Mouse (Mus musculus): ENCODE results near the gene Ric8b. TPM values are rescaled to one million over a fixed set of nuclear protein-coding genes. Genes with fewer than 3 reads are reported as not detected.

The Ric8b gene
- polyA plus RNA-seq, 1 experiment from 2014 or later = 8.5 TPM

DNA sequence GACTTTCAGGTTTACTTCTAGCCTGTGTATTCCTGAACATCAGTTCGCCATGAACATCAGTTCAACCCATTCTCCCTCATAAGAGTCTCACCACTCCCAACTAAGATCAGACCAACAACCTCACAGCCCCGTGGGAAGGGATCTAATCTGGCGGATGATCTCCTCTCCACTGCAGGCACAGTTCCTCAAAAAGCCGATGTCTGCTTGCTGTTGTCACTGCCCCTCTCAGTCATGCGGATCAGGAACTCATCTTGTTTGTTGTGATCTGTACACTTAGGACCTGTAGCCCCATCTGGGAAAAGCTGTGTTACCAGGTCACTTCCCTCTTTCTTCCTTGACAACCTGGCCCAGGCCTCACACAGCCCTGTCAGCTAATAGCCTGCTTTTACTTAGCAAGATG, 45.7 kb downstream of the Ric8b start:
- no peaks in the 10 kb centered on the region for H3K36me3 ChIP-seq (ENCODE audit: inconsistent target)
- 88% methylated on average over 5 of the region's 5 CpGs for WGBS (ENCODE audit: missing documents)
- H3K27ac ChIP-seq = no peak overlapping the region
- no peaks in the 10 kb centered on the region for H3K79me2 ChIP-seq (ENCODE audit: inconsistent target)
- no peak overlapping the region for H3K4me3 ChIP-seq (ENCODE audit: inconsistent target)

DNA sequence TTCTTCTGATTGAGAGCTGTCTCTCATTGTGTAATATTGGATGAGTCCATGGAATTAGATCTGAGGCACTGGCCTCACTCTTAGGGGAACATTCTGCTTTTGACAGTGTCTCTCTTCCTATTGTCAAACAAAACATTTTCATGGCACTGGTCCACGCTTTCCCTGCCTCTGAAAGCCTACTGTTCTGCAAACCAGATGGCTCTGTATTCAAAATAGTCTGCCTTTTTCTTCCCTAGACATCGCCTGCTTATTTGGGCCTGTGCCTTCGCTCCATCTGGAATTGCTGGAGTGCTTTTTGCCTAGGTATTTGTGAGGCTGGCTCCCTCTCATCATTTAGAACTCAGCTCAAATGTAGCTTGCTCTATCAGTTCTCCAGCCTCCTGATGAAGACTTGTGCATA, 46.3 kb downstream of the Ric8b start:
- Histone ChIP-seq H3K4me3 (ENCODE audit: inconsistent target) (no peak overlapping the region), H3K27ac (no peak overlapping the region), H3K79me2 (ENCODE audit: inconsistent target) (no peaks in the 10 kb centered on the region), H3K36me3 (ENCODE audit: inconsistent target) (no peaks in the 10 kb centered on the region)
- 94% methylated on average over 3 of the region's 3 CpGs for WGBS (ENCODE audit: missing documents)

GRCm38 (mm10) chr10:84966542-84966941, 49.1 kb downstream of the Ric8b start:
- Histone ChIP-seq H3K79me2 (ENCODE audit: inconsistent target) (no peaks in the 10 kb centered on the region), H3K36me3 (ENCODE audit: inconsistent target) (peaks cover 11% of the 10 kb centered on the region; the same call in 1 of the 2 replicates), H3K27ac (no peak overlapping the region), H3K4me3 (ENCODE audit: inconsistent target) (no peak overlapping the region)
- WGBS (ENCODE audit: missing documents) = 100% methylated on average over 2 of the region's 2 CpGs

GRCm38 (mm10) chr10:84967645-84968044, 50.2 kb downstream of the Ric8b start:
- no peak overlapping the region for H3K27ac ChIP-seq
- H3K4me3 ChIP-seq (ENCODE audit: inconsistent target) = no peak overlapping the region
- peaks cover 11% of the 10 kb centered on the region; the same call in 1 of the 2 replicates for H3K36me3 ChIP-seq (ENCODE audit: inconsistent target)
- no peaks in the 10 kb centered on the region for H3K79me2 ChIP-seq (ENCODE audit: inconsistent target)
- WGBS (ENCODE audit: missing documents) = 97% methylated on average over 6 of the region's 6 CpGs

DNA sequence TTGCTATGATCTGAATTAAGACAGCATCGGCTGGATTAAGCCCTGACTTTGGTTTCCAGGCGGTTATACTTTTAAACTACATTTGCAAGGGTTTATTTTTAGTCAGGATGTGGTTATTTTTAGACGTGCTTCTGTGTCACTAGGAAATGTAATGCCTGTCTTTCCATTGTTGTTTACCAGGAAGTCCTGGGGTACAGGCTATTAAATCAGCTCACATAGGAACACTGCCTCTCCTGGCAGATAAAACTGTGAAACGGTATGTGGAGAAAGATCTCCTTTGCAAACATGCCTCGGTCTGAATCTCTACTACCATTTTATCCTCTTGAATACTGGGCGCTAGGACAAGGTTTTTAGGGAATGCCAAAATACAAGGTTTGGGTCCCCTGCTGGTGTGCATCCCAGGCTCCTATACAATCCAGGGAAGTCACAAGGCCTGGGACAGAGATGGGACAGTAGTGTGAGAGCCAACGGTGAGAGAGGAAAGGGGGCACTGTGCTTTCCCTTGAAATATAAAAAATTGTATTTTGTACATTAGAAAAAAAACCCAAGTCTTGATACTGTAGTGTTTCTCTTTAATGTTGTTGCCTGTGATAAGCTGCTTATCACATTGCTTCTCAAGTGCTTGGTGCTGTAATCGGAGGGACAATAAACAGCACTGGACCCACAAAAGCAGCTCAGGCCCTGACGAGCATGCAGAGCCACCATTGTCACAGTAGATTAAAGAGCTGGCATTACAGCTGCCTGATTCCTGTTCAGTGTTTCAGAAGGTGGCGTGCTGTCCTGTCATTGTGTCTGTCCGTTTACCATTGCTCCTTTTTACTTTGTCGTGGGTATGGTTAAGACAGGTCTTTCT, 51.7 kb downstream of the Ric8b start:
- no peak overlapping the region for H3K4me3 ChIP-seq (ENCODE audit: inconsistent target)
- 71% methylated on average over 11 of the region's 12 CpGs for WGBS (ENCODE audit: missing documents)
- H3K36me3 ChIP-seq (ENCODE audit: inconsistent target) = peaks cover 11% of the 10 kb centered on the region; the same call in 1 of the 2 replicates
- H3K27ac ChIP-seq = no peak overlapping the region
- no peaks in the 10 kb centered on the region for H3K79me2 ChIP-seq (ENCODE audit: inconsistent target)

DNA sequence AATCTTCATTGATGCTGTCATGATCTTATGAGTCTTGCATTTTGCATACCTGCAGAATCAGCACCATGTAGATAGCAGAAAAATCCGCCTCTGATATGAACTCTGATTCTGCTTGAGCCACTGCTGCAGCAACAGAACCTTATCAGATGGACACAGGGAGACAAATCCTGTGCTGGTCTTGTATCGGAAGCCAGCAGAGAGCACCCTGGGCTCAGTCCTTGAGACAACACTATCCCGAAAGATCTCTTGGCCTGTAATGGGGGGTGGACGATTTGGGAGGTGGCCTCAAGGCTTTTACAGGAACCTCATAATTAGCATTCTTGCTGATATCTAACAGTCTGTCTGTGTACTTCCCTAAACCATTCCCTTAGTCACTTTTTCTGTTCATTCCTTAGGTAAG, 57.8 kb downstream of the Ric8b start:
- WGBS (ENCODE audit: missing documents) = 81% methylated on average over 4 of the region's 4 CpGs
- H3K36me3 ChIP-seq (ENCODE audit: inconsistent target) = peaks cover 11% of the 10 kb centered on the region; the same call in 1 of the 2 replicates
- no peak overlapping the region for H3K27ac ChIP-seq
- no peaks in the 10 kb centered on the region for H3K79me2 ChIP-seq (ENCODE audit: inconsistent target)
- no peak overlapping the region for H3K4me3 ChIP-seq (ENCODE audit: inconsistent target)

DNA sequence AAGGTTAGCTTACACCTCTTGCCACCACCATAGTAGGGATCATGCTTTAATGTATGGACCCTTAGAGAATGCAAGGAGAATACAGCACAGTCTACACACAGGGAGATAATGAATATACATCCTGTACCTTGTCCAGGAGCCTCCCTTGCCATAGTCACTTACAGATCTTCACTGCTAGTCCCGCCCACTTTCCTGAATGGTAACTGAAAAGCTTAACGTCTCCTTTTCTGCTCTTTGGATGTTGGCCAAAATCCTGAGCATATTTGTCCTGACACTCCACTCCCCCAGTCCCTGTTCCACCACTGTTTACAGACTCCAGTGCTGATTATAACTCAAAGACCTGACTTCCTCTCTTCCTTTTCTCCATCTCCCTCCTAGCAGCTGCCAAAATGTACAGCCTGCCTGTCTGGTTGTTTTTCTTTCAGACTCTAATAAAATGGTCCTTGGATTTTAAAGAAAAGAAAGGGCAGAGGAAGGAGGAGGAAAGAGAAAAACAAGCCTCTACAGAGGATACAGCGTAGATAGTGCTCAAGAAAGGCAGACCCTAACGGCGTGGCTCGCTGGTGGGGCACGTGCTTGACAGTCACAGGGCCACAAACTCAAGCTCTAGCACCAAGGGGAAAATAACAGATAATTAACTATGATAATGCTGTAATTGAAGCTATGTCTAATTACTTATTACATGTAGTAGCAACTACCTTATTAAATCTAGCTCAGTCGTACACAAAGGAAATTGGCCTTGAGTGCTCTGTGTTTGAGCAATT, 59.4 kb downstream of the Ric8b start:
- H3K36me3 ChIP-seq (ENCODE audit: inconsistent target) = no peaks in the 10 kb centered on the region
- 86% methylated on average over 8 of the region's 8 CpGs for WGBS (ENCODE audit: missing documents)
- no peak overlapping the region for H3K4me3 ChIP-seq (ENCODE audit: inconsistent target)

GRCm38 (mm10) chr10:84980291-84980690, 62.9 kb downstream of the Ric8b start:
- 93% methylated on average over 5 of the region's 5 CpGs for WGBS (ENCODE audit: missing documents)
- Histone ChIP-seq H3K27ac (no peak overlapping the region), H3K79me2 (ENCODE audit: inconsistent target) (no peaks in the 10 kb centered on the region), H3K4me3 (ENCODE audit: inconsistent target) (no peak overlapping the region), H3K36me3 (ENCODE audit: inconsistent target) (peaks cover 10% of the 10 kb centered on the region; the same call in 1 of the 2 replicates)

More for the DNA sequence above, 59.4 kb downstream of the Ric8b start:
- Histone ChIP-seq H3K27ac (no peak overlapping the region), H3K79me2 (ENCODE audit: inconsistent target) (no peaks in the 10 kb centered on the region)

- H3K36me3 ChIP-seq (ENCODE audit: inconsistent target) = peaks cover 10% of the 10 kb centered on the region; the same call in 1 of the 2 replicates
- no peak overlapping the region for H3K4me3 ChIP-seq (ENCODE audit: inconsistent target)
- no peaks in the 10 kb centered on the region for H3K79me2 ChIP-seq (ENCODE audit: inconsistent target)
- WGBS (ENCODE audit: missing documents) = 88% methylated on average over 1 of the region's 2 CpGs
- no peak overlapping the region for H3K27ac ChIP-seq
Observed at GRCm38 (mm10) chr10:84981441-84981840, 64.0 kb downstream of the Ric8b start.

GRCm38 (mm10) chr10:84982675-84983074, 65.3 kb downstream of the Ric8b start:
- WGBS (ENCODE audit: missing documents) = 99% methylated on average over 6 of the region's 7 CpGs

GRCm38 (mm10) chr10:84985956-84986355, 68.5 kb downstream of the Ric8b start:
- WGBS (ENCODE audit: missing documents) = 86% methylated on average over 9 of the region's 9 CpGs
- no peak overlapping the region for H3K27ac ChIP-seq
- no peak overlapping the region for H3K4me3 ChIP-seq (ENCODE audit: inconsistent target)
- H3K79me2 ChIP-seq (ENCODE audit: inconsistent target) = no peaks in the 10 kb centered on the region
- H3K36me3 ChIP-seq (ENCODE audit: inconsistent target) = peaks cover 10% of the 10 kb centered on the region; the same call in 1 of the 2 replicates

More at GRCm38 (mm10) chr10:84982675-84983074, 65.3 kb downstream of the Ric8b start:
- Histone ChIP-seq H3K27ac (no peak overlapping the region), H3K36me3 (ENCODE audit: inconsistent target) (peaks cover 10% of the 10 kb centered on the region; the same call in 1 of the 2 replicates), H3K4me3 (ENCODE audit: inconsistent target) (no peak overlapping the region), H3K79me2 (ENCODE audit: inconsistent target) (no peaks in the 10 kb centered on the region)

DNA sequence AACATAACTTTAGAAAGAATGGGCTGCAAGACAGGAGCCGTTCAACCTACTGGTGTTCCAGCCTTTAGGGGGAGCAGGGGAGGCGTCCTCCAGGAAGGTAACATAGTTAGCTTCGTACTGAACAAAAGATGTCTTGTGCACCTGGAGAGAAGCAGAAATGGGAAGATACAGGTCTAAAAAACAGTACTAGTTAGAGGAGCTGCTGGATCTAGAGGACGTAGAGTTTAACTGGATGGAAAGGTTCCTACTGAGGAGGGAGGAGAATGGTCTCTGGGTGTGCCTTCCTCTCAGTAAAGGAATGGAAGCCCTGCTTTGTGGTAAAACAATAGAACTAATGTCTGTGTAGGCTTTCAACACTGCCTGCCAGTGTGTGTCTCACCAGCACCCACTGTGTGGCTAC, 70.2 kb downstream of the Ric8b start:
- 95% methylated on average over 4 of the region's 4 CpGs for WGBS (ENCODE audit: missing documents)
- Histone ChIP-seq H3K79me2 (ENCODE audit: inconsistent target) (no peaks in the 10 kb centered on the region), H3K4me3 (ENCODE audit: inconsistent target) (no peak overlapping the region), H3K36me3 (ENCODE audit: inconsistent target) (peaks cover 17% of the 10 kb centered on the region; the same call in 1 of the 2 replicates), H3K27ac (no peak overlapping the region)

- Histone ChIP-seq H3K27ac (no peak overlapping the region), H3K4me3 (ENCODE audit: inconsistent target) (no peak overlapping the region), H3K36me3 (ENCODE audit: inconsistent target) (peaks cover 8% of the 10 kb centered on the region; the same call in 1 of the 2 replicates), H3K79me2 (ENCODE audit: inconsistent target) (no peaks in the 10 kb centered on the region)
- WGBS (ENCODE audit: missing documents) = 92% methylated on average over 4 of the region's 4 CpGs
Observed at GRCm38 (mm10) chr10:84988650-84989049, 71.2 kb downstream of the Ric8b start.

- H3K36me3 ChIP-seq (ENCODE audit: inconsistent target) = peaks cover 6% of the 10 kb centered on the region; the same call in 1 of the 2 replicates
- H3K4me3 ChIP-seq (ENCODE audit: inconsistent target) = no peak overlapping the region
- H3K27ac ChIP-seq = no peak overlapping the region
- H3K79me2 ChIP-seq (ENCODE audit: inconsistent target) = no peaks in the 10 kb centered on the region
- 92% methylated on average over 4 of the region's 4 CpGs for WGBS (ENCODE audit: missing documents)
Observed at GRCm38 (mm10) chr10:84994346-84994745, 76.9 kb downstream of the Ric8b start.

- H3K36me3 ChIP-seq (ENCODE audit: inconsistent target) = peaks cover 6% of the 10 kb centered on the region; the same call in 1 of the 2 replicates
- H3K79me2 ChIP-seq (ENCODE audit: inconsistent target) = no peaks in the 10 kb centered on the region
- H3K4me3 ChIP-seq (ENCODE audit: inconsistent target) = no peak overlapping the region
- H3K27ac ChIP-seq = no peak overlapping the region
- WGBS (ENCODE audit: missing documents) = 93% methylated on average over 3 of the region's 3 CpGs
Observed at GRCm38 (mm10) chr10:84994971-84995370, 77.6 kb downstream of the Ric8b start.

Data from macrophage (primary cell).